Mouse (Mus musculus) embryonic fibroblast, embryonic 13.5 days (primary cell): ENCODE measurements around the gene Mcee. TPM values are rescaled to one million over a fixed set of nuclear protein-coding genes. Genes with fewer than 3 reads are reported as not detected.

Experiments used
- H3K27ac ChIP-seq: 2 replicates; pipeline ENCODE4 v1.5.1; 2012; ENCODE audit warnings: low read length, control low read depth, inconsistent platforms; ENCODE audit not compliant: insufficient read depth
- H3K4me1 ChIP-seq: 2 replicates; pipeline ENCODE4 v1.6.1; 2011; ENCODE audit warnings: low read length; ENCODE audit not compliant: control insufficient read depth, insufficient read depth
- H3K4me3 ChIP-seq: 2 replicates; pipeline ENCODE4 v1.5.1; 2011; ENCODE audit warnings: mild to moderate bottlenecking, control low read depth, low read length; ENCODE audit not compliant: insufficient read depth
- CTCF ChIP-seq: IDR thresholded peaks from 2 replicates; pipeline ENCODE4 v1.5.1; 2011; ENCODE audit warnings: mild to moderate bottlenecking, control low read depth, low read length, moderate library complexity, borderline replicate concordance; ENCODE audit not compliant: insufficient read depth
- polyA plus RNA-seq: library from polyadenylated mRNA; stranded (reverse); fragments of >200 nt; gene quantifications from 2 replicates; pipeline ENCODE4 v1.2.4, GENCODE M21; 2011; ENCODE audit warnings: low read depth; ENCODE audit not compliant: missing spikeins, insufficient read length

Mcee gene
- polyA plus RNA-seq, 1 experiment = 20.0 TPM

- TF ChIP-seq CTCF = no peak
- H3K4me3 ChIP-seq = no peak overlapping the region
- no peaks in the 10 kb centered on the region for H3K4me1 ChIP-seq
- no peak overlapping the region for H3K27ac ChIP-seq
Measured at GRCm38 (mm10) chr7:64457811-64458210, 65.4 kb downstream of the Mcee start.

Other genes with a start within 250 kb of the Mcee start
- gene Trpm1, start 238.8 kb upstream of the Mcee start, polyA plus RNA-seq = not detected in 2 replicates
- 19.8 and 27.4 TPM in 2 replicates for gene Mtmr10, start 105.0 kb upstream of the Mcee start, polyA plus RNA-seq
- gene Fan1, start 18.5 kb upstream of the Mcee start, polyA plus RNA-seq = 5.6 and 5.7 TPM in 2 replicates
- gene Mphosph10, start 339 bp upstream of the Mcee start, polyA plus RNA-seq = 32.7 and 34.9 TPM in 2 replicates
- gene Apba2, start 109.1 kb downstream of the Mcee start, polyA plus RNA-seq = 0.65 TPM in 1 of 2 replicates, not detected in the other